Mouse (Mus musculus): ENCODE results near the gene Adam11. TPM values are rescaled to one million over a fixed set of nuclear protein-coding genes. Genes with fewer than 3 reads are reported as not detected.

Gene Adam11
- polyA plus RNA-seq, 1 experiment from 2014 or later: 15.4 TPM

DNA sequence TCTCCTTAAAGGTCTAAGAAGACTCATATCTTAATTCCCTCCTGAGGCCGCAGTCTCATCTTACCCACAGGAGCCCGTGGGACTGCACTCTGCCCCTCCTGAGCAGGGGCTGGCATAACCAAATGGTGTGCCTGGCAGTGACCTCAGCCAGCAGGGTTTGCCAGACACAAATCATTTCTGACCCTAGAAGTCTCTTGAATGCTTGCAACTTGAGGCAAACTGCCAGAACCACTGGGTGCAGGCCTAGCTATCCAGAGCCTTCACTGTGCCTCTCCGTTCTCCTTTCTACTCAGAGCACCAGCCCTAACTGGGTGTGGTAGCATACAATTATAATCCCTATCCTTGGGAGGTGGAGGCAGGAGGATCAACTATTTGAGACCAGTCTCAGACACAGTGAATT lies 16.5 kb upstream of the Adam11 start:
- H3K4me2 ChIP-seq (ENCODE audit: low read depth, severe bottlenecking): no peak overlapping the region
- no peak overlapping the region for H3K27ac ChIP-seq (replicated peaks; ENCODE audit: low read depth, low read length)
- H3K9me3 ChIP-seq (ENCODE audit: control insufficient read depth, low read length): no peaks in the 10 kb centered on the region
- peaks cover 11% of the 10 kb centered on the region for H3K4me1 ChIP-seq (ENCODE audit: control insufficient read depth, insufficient read depth, low read length)
- ATAC-seq (ENCODE audit: insufficient number of reproducible peaks, low FRiP score, low TSS enrichment, low read depth) (no peak), DNase-seq (ENCODE audit: low spot score) (no peak)
- 86% methylated on average over 3 of the region's 3 CpGs for WGBS
- H3K9ac ChIP-seq (ENCODE audit: low read length): no peak overlapping the region
- peaks cover 5% of the 10 kb centered on the region; the same call in 1 of the 2 replicates for H3K27me3 ChIP-seq (ENCODE audit: control insufficient read depth, insufficient read depth, low read length)
- H3K4me3 ChIP-seq (ENCODE audit: low read depth, low read length): no peak overlapping the region
- no peaks in the 10 kb centered on the region for H3K36me3 ChIP-seq (ENCODE audit: control insufficient read depth, insufficient read depth, low read length)

GRCm38 (mm10) chr11:102747866-102748265 lies 13.4 kb upstream of the Adam11 start:
- H3K27me3 ChIP-seq (ENCODE audit: control insufficient read depth, insufficient read depth, low read length): no peaks in the 10 kb centered on the region
- no peak overlapping the region for H3K27ac ChIP-seq (replicated peaks; ENCODE audit: low read depth, low read length)
- no peak overlapping the region for H3K9ac ChIP-seq (ENCODE audit: low read length)
- H3K4me1 ChIP-seq (ENCODE audit: control insufficient read depth, insufficient read depth, low read length): no peaks in the 10 kb centered on the region
- H3K36me3 ChIP-seq (ENCODE audit: control insufficient read depth, insufficient read depth, low read length): no peaks in the 10 kb centered on the region
- no peak overlapping the region for H3K4me2 ChIP-seq (ENCODE audit: low read depth, severe bottlenecking)
- H3K9me3 ChIP-seq (ENCODE audit: control insufficient read depth, low read length): no peaks in the 10 kb centered on the region
- ATAC-seq (ENCODE audit: insufficient number of reproducible peaks, low FRiP score, low TSS enrichment, low read depth) (no peak), DNase-seq (ENCODE audit: low spot score) (no peak)
- 62% methylated on average over 1 of the region's 1 CpGs for WGBS
- no peak overlapping the region for H3K4me3 ChIP-seq (ENCODE audit: low read depth, low read length)

DNA sequence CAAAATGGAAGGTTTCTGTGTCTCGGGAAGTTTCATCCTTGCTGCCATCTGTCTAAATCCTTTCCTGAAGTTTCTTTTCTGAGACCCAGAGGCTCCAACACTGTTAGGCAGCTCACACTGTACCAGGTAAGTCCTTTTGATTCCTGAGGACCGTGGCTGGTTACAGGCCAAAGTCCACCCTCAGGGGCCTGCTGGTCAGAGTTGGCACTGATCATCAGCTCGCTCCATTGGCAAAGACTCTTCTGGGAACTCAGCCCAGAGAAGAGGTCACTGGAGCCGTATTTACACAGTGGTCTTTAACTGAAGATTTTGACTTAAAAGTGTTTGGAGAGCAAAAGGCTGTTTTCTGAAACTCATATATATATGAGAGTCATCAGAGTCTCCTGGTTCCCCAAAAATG lies 12.9 kb upstream of the Adam11 start:
- no peak for ATAC-seq (ENCODE audit: insufficient number of reproducible peaks, low FRiP score, low TSS enrichment, low read depth)
- Histone ChIP-seq H3K4me3 (ENCODE audit: low read depth, low read length) (no peak overlapping the region), H3K9ac (ENCODE audit: low read length) (no peak overlapping the region), H3K9me3 (ENCODE audit: control insufficient read depth, low read length) (no peaks in the 10 kb centered on the region), H3K4me1 (ENCODE audit: control insufficient read depth, insufficient read depth, low read length) (no peaks in the 10 kb centered on the region; the same call in 1 of the 2 replicates), H3K36me3 (ENCODE audit: control insufficient read depth, insufficient read depth, low read length) (no peaks in the 10 kb centered on the region), H3K4me2 (ENCODE audit: low read depth, severe bottlenecking) (no peak overlapping the region), H3K27me3 (ENCODE audit: control insufficient read depth, insufficient read depth, low read length) (no peaks in the 10 kb centered on the region), H3K27ac (replicated peaks; ENCODE audit: low read depth, low read length) (no peak overlapping the region)
- no peak for DNase-seq (ENCODE audit: low spot score)
- 91% methylated on average over 4 of the region's 4 CpGs for WGBS

DNA sequence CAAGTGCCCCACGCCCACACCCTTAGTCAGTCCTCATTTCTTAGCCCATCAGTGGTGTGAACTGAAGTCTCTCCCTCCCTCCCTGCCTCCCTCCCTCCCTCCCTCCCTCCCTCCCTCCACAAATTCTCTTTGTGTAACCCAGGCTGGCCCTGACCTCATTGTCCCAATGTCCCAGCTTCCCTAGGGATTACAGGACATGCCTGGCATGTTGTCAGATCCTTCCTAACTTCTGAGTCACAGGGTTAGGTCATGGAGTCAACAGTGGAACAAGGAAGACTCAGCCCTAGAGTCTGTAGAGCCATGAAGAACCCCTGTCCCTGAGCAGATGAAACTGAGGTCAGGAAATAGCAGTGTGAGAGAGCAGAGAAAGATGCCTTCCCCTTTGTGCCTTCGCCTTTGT lies 11.5 kb upstream of the Adam11 start:
- Histone ChIP-seq H3K27me3 (ENCODE audit: control insufficient read depth, insufficient read depth, low read length) (no peaks in the 10 kb centered on the region), H3K9me3 (ENCODE audit: control insufficient read depth, low read length) (no peaks in the 10 kb centered on the region), H3K9ac (ENCODE audit: low read length) (no peak overlapping the region), H3K4me2 (ENCODE audit: low read depth, severe bottlenecking) (no peak overlapping the region), H3K4me1 (ENCODE audit: control insufficient read depth, insufficient read depth, low read length) (peaks cover 10% of the 10 kb centered on the region), H3K4me3 (ENCODE audit: low read depth, low read length) (no peak overlapping the region), H3K27ac (replicated peaks; ENCODE audit: low read depth, low read length) (no peak overlapping the region), H3K36me3 (ENCODE audit: control insufficient read depth, insufficient read depth, low read length) (no peaks in the 10 kb centered on the region)
- ATAC-seq (ENCODE audit: insufficient number of reproducible peaks, low FRiP score, low TSS enrichment, low read depth) (no peak), DNase-seq (ENCODE audit: low spot score) (no peak)
- WGBS: 92% methylated on average over 2 of the region's 2 CpGs

DNA sequence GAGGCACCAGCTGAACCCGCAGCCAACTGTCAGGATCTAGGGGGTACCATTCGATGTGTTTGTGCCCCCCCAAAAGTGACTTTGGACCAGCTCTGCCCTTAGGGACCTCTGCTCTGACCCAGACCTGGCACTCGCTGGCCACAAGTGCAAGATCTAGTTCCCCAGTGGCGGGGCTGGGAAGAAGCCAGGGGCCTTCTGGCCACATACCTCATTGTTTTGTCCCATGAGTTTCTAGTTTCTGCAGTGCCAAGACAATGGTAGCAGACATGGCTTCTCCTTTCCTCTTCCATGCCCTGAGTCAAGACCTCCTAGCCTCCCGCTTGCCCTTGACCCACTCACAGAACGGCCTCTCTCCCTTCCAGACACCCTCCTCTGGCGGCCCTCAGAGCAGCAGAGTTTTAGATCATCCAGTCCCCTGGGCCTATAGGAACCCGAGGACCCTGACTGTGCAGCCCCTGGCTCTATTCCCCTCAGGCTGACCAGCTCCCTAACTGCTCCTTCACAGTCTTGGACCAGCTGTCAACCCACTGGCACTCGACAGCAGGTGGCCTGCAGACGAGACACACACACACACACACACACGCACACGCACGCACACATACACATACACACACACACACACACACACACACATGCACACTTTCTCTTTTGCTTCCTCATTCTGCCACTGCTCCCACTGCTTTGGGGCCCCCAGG lies 8.2 kb upstream of the Adam11 start:
- Histone ChIP-seq H3K4me2 (ENCODE audit: low read depth, severe bottlenecking) (no peak overlapping the region), H3K4me3 (ENCODE audit: low read depth, low read length) (no peak overlapping the region), H3K9ac (ENCODE audit: low read length) (0 out of 2 replicates have a peak overlapping the region, but pooled peaks have one; percentile 32), H3K9me3 (ENCODE audit: control insufficient read depth, low read length) (no peaks in the 10 kb centered on the region), H3K27me3 (ENCODE audit: control insufficient read depth, insufficient read depth, low read length) (no peaks in the 10 kb centered on the region), H3K27ac (replicated peaks; ENCODE audit: low read depth, low read length) (no peak overlapping the region), H3K4me1 (ENCODE audit: control insufficient read depth, insufficient read depth, low read length) (peaks cover 12% of the 10 kb centered on the region), H3K36me3 (ENCODE audit: control insufficient read depth, insufficient read depth, low read length) (no peaks in the 10 kb centered on the region)
- no peak for DNase-seq (ENCODE audit: low spot score)
- ATAC-seq (ENCODE audit: insufficient number of reproducible peaks, low FRiP score, low TSS enrichment, low read depth): peak; percentile 23; the same call in 1 of the 2 replicates
- WGBS: 70% methylated on average over 13 of the region's 13 CpGs

DNA sequence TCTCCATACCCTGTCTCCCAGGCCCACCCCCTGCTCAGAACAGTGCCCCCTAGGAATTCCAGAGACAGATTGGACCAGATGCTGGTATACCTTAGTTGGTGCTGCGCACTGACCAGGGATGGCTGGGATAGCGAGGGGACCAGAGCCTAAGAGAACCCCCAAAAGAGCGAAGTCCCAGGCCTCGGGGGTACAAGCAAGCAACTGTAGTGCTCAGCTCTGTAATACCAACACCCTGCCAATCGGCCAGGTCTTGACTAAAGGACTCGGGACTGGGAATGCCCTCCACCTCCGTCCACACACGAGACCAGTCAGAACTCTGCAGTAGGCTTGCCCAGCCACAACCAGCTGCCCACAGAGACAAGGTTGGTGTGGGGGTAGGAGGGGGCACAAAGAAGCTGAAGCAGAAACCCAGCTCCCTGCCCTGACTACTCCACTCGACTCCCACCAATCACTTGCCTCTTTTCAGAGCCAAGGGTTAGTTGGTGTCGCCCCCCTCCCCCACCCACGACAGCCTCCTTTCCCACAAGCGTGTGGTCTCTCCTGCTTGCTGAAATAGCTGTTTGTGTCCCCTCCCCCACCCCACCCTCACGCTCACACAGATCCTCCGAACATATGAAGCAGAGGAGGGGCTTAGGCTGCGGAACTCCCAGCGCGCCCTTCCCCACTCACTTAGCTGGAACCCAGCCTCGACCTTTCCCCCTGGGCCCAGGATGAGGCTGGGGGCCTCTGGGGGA lies 7.5 kb upstream of the Adam11 start:
- H3K4me1 ChIP-seq (ENCODE audit: control insufficient read depth, insufficient read depth, low read length): peaks cover 12% of the 10 kb centered on the region
- H3K27ac ChIP-seq (replicated peaks; ENCODE audit: low read depth, low read length): no peak overlapping the region
- peak; percentile 68; the same call in 1 of the 2 replicates for ATAC-seq (ENCODE audit: insufficient number of reproducible peaks, low FRiP score, low TSS enrichment, low read depth)
- no peaks in the 10 kb centered on the region for H3K9me3 ChIP-seq (ENCODE audit: control insufficient read depth, low read length)
- no peak overlapping the region for H3K4me3 ChIP-seq (ENCODE audit: low read depth, low read length)
- peak overlapping the region; percentile 5; the same call in 1 of the 2 replicates for H3K4me2 ChIP-seq (ENCODE audit: low read depth, severe bottlenecking)
- 54% methylated on average over 18 of the region's 18 CpGs for WGBS
- DNase-seq (ENCODE audit: low spot score): no peak
- no peaks in the 10 kb centered on the region for H3K36me3 ChIP-seq (ENCODE audit: control insufficient read depth, insufficient read depth, low read length)
- 0 out of 2 replicates have a peak overlapping the region, but pooled peaks have one; percentile 32 for H3K9ac ChIP-seq (ENCODE audit: low read length)
- no peaks in the 10 kb centered on the region for H3K27me3 ChIP-seq (ENCODE audit: control insufficient read depth, insufficient read depth, low read length)

GRCm38 (mm10) chr11:102754416-102754815 lies 6.8 kb upstream of the Adam11 start:
- H3K27ac ChIP-seq (replicated peaks; ENCODE audit: low read depth, low read length): no peak overlapping the region

GRCm38 (mm10) chr11:102755391-102755790 lies 5.8 kb upstream of the Adam11 start:
- H3K27ac ChIP-seq (replicated peaks; ENCODE audit: low read depth, low read length): no peak overlapping the region
- H3K4me3 ChIP-seq (ENCODE audit: low read depth, low read length): no peak overlapping the region
- no peaks in the 10 kb centered on the region for H3K9me3 ChIP-seq (ENCODE audit: control insufficient read depth, low read length)
- ATAC-seq (ENCODE audit: insufficient number of reproducible peaks, low FRiP score, low TSS enrichment, low read depth) (no peak), DNase-seq (ENCODE audit: low spot score) (no peak)
- peaks cover 12% of the 10 kb centered on the region for H3K4me1 ChIP-seq (ENCODE audit: control insufficient read depth, insufficient read depth, low read length)
- H3K4me2 ChIP-seq (ENCODE audit: low read depth, severe bottlenecking): no peak overlapping the region
- H3K27me3 ChIP-seq (ENCODE audit: control insufficient read depth, insufficient read depth, low read length): peaks cover 4% of the 10 kb centered on the region; the same call in 1 of the 2 replicates
- 81% methylated on average over 7 of the region's 7 CpGs for WGBS
- no peak overlapping the region for H3K9ac ChIP-seq (ENCODE audit: low read length)
- no peaks in the 10 kb centered on the region for H3K36me3 ChIP-seq (ENCODE audit: control insufficient read depth, insufficient read depth, low read length)

More at GRCm38 (mm10) chr11:102754416-102754815, 6.8 kb upstream of the Adam11 start:
- 49% methylated on average over 4 of the region's 4 CpGs for WGBS
- Histone ChIP-seq H3K4me1 (ENCODE audit: control insufficient read depth, insufficient read depth, low read length) (peaks cover 12% of the 10 kb centered on the region), H3K36me3 (ENCODE audit: control insufficient read depth, insufficient read depth, low read length) (no peaks in the 10 kb centered on the region), H3K9ac (ENCODE audit: low read length) (no peak overlapping the region), H3K4me2 (ENCODE audit: low read depth, severe bottlenecking) (peak overlapping the region; percentile 5; the same call in 1 of the 2 replicates), H3K4me3 (ENCODE audit: low read depth, low read length) (no peak overlapping the region), H3K27me3 (ENCODE audit: control insufficient read depth, insufficient read depth, low read length) (no peaks in the 10 kb centered on the region), H3K9me3 (ENCODE audit: control insufficient read depth, low read length) (no peaks in the 10 kb centered on the region)
- DNase-seq (ENCODE audit: low spot score): no peak
- ATAC-seq (ENCODE audit: insufficient number of reproducible peaks, low FRiP score, low TSS enrichment, low read depth): no peak
